Mouse (Mus musculus) brain, embryonic 18.5 days (tissue): Measurements from ENCODE around the gene Gm1110.
A peak's percentile ranks its signal among the peaks of the same experiment; 100 is the strongest.
"Not testable (repeated sequence)": the region's sequence is repeated elsewhere in the genome, so short reads cannot be mapped to it uniquely, and the experiment has no call there.

Experiments
- DNase-seq: peaks from one replicate; pipeline ENCODE4 v3.0.0-alpha.2; 2012; ENCODE audit warnings: low read depth, low spot score

Gene Gm1110

DNA sequence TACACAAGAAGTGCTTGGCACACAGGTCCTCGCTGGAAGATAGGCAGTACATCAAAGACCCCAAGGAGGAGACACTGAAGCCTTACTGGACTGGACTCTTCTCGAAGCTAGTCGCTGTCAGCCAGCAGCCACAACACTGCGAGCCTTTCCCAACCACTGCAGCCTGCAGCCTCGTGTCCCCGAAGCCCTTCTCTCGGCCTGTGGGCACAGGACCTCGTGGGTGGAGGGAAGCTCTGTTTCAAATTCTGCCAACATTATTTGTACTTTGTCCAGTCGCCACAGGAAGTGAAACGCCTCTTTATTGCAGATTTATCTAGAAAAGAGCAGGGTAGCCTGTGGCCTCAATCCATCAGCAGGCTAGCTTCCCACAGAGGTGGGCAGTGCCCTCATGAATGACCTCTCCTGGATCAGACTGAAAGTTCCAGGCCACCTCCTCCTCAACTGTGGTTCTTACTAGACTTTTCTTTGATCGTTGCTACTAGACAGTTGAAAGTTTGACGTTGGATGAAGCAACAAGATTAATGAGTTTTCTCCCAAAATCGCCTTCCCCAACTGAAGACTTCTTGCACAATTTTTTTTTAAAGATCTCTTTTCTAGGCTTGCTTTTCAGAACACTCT, at the start of gene Gm1110:
Gene Gm1110, minus strand, starts transcription at position 203 of the 618 bp plus-strand sequence.
- no peak for DNase-seq

DNA sequence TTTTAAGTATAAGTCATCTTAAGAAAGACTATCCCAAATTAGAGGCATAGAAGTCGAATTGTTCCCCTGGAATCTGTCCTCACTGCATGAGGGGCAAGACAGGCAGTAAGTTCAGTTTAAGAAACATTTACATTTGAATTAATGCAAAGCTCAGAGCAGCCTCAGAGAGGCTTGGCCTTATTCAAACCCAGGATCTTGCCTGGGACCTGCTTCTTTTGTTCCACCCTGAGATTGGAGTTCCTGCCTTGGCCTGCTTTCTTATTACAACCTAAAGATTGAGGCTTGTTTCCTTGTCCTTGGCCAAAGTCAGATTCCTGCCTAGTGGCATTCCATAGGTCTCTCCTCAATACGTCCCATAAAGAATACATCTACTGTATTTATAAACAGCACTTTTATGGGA, 24.9 kb upstream of the Gm1110 start:
- DNase-seq, result no peak

DNA sequence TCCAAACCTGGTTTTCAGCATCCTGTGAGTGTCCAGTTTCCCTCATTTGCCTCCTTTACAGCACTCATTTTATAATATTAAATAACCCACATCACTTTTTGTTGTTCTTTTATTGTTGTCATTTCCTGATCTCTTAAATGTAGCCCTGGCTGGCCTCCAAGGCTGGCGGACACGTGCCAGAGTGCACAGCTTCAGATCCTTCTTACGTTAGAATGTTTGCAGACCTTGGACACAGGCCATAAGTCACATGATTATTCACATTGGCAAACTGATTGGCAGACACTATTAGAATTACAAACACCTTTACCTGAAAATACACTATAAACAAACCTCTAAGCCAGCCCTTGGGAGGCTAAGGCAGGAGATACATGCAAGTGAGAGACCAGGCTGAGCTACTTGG, 1.2 kb upstream of the Gm1110 start:
- no peak for DNase-seq

DNA sequence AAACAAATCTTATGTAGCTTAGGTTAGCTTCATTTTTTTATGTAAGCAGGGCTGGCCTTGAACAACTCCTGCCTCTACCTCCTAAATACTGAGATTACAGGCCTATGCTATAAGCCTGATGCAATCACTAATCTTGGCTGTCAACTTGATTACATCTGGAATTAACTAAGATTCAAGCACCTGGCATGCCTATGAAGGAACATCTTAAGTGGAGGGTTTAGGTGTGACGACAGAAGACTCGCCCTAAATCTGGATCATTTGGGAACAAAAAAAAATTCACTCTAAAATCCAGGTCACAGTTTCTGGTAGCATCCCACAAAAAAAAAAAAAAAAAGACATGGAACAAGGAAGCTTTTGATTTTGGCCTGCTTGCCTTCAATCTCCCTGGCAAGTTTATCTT, 3.1 kb downstream of the Gm1110 start:
- DNase-seq, result no peak

DNA sequence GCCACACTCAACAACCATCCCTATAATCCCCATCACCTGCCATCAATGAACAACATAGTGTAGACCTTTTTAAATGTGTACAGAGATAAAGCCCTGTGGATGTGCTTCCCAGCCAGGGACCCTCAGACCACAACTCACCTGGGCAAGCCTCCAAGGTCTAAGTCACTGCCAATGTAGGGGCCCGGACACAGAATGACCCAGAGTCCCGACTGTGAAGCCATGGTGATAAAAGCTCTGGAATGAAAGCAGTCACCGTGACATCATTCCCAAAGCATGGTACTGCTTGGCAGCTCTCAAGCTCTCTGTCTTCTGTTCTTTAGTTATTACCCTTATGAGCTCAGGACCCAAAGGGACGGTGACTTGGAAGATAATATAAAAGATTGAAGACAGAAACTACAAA, 9.8 kb downstream of the Gm1110 start:
- peak; percentile 4 for DNase-seq

DNA sequence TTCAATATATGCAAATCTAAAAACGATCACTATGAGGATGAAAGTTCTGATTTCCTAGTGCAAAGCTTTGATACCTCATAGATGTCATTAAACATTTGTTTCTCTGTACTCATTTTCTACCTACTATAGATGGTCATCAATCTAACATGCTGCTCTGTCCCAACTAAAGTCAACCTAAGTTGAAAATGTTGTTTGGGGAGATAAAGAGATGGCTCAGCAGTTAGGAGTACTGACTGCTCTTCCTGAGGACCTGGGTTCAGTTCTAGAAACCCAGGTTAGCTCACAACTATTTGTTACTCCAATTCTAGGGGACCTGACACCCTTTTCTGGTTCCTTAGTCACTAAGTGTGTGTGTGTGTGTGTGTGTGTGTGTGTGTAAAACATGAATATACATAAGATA, 11.7 kb downstream of the Gm1110 start:
- DNase-seq, result no peak

DNA sequence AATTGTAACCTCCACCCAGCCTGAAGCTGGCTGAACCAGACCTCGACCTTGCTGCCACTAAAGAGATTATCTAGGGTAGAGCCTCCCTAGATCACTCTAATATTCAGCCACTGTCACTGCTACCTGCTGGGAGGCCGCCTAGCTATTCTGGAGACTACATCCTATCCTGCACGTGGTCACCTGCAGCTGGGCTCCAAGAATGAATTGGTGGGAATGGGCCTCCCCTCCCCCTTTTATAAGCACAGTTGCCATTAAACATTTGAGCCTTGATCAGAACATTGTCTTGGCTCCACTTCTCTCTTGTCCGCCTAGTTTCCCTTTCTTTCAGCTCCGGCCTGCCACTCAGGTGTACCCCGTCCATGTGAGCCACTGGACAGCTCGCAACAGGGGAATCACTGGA, 53.1 kb downstream of the Gm1110 start:
- DNase-seq, result not testable (repeated sequence)

DNA sequence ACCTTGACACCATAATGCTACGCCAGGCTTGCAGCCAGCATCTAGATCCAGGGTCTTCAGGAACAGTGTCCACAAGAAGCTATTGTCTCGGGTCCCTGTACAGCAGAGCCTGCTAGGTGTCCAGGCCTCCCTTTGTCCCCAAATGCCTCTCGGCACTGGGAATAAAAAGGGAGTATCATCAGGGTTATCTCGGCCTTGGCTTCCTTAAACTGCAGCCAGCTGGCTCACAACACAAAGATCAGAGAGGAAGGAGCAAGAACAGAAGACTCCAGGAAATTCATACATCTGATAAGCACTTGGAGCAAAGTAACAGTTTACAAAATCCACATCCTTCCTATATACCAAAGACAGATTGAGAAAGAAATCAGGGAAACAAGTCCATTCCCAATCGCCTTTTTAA, 62.2 kb downstream of the Gm1110 start, which contains the start of gene Glb1l3:
Gene Glb1l3, minus strand, starts transcription at position 140 of the 400 bp plus-strand sequence.
- DNase-seq, result no peak

DNA sequence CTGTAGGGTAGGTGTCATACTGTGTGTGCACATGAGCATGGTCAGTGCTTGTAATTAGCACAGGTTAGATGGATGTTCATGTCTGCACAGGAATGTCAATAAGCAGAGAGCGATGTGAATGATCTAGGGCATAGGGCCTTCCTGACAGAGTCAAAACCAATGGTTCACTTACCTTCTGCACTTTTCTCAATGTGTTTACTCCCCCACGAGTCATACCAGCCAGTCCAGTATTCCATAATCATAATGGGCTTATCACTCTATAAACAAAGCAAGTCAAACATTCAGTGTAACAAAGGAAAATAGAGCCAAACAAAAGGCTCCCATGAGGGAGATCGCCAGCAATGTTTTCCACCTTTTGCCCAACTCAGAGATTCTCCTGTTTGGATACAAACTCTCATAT, 91.8 kb downstream of the Gm1110 start:
- no peak for DNase-seq
